Mouse (Mus musculus): ENCODE results near the gene Tfap2a. TPM values are rescaled to one million over a fixed set of nuclear protein-coding genes. Genes with fewer than 3 reads are reported as not detected.

Tfap2a gene
- polyA plus RNA-seq (2014; fragmentation: Nextera tagmentation; extraction: Ambion mirVana): 3.3 and 3.6 TPM in 2 replicates

DNA sequence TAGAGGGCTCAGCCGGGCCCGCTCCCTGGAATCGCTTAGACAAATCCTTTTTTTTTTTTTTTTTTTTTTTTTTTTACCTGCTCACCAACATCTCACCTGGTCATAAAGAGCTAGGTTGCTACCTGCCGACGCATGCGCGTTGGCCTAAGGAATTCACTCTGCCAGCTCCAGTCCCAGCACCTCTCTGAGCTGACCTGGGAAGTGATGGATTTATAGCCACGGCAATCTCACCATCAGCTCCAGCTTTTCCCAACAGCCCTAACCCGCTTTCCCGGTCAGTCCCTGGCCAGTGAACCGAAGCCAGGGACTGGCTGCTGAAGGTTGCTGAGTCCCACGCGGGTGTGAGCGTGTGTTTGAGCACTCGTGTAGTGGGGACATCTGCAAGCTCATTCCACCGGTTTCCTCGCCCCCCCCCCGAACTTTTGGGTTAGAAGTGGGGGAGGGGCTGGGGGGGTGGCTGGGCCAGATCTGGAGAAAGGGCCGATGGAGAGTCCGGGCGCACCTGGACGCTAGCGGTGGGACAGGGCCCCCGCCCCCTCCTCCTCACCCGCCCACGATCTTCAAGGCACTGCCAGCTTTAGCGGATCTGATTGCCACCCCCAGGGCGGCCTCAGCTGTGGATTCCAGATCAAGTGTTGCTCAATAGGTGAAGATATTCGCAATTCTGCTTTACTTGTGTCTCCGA is at the start of gene Tfap2a:
Tfap2a (minus strand) TSS at position 181 of the 685 bp plus-strand sequence.
- H3K27me3 ChIP-seq (ENCODE audit: control insufficient read depth, insufficient read depth, low read length): peaks cover 97% of the 10 kb centered on the region
- ATAC-seq (replicated peaks; ENCODE audit: low FRiP score) (no peak), DNase-seq (ENCODE audit: low spot score) (peak; percentile 59)
- peaks cover 4% of the 10 kb centered on the region; the same call in 1 of the 2 replicates for H3K4me1 ChIP-seq (replicated peaks; ENCODE audit: control insufficient read depth, insufficient read depth, low read length)
- no peak within 1 kb of the TSS for H3K4me2 ChIP-seq (ENCODE audit: low read depth, low read length, severe bottlenecking)
- H3K36me3 ChIP-seq (ENCODE audit: control insufficient read depth, insufficient read depth, low read length): no peaks in the 10 kb centered on the region
- H3K4me3 ChIP-seq (ENCODE audit: low read depth, low read length): no peak within 1 kb of the TSS
- H3K9ac ChIP-seq (ENCODE audit: low read length): no peak within 1 kb of the TSS
- H3K9me3 ChIP-seq (ENCODE audit: control insufficient read depth, low read length): no peaks in the 10 kb centered on the region
- no peak within 1 kb of the TSS for H3K27ac ChIP-seq (ENCODE audit: low read depth, low read length)
- WGBS: 1% methylated on average over 28 of the region's 30 CpGs

DNA sequence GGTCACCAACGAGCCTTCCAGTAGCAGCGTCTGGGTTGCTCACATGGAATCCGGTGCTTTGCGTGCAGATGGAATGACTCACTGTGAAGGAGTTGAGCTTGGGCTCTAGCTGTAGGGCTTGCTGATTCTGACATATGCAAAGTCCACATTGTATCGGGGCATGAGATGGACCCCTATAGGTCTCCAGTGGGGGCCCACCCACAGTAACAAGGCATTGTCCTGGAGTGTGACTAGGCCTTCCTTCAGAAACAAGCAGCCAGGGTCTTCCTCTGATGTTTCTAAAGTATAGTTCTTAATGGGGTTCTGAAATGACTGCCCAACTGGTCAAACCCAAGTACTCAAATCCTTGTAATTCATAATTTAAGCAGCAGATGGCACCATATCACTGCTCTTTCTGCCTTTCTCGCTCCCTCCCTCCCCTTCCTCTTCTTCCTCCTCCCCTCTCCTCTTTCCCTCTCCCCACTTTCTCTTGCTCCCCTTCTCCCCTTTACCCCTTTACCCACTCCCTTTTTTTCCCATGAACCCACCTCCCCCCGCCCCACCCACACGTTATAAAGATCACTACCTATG is 46.1 kb upstream of the Tfap2a start:
- Histone ChIP-seq H3K4me2 (ENCODE audit: low read depth, low read length, severe bottlenecking) (no peak overlapping the region), H3K4me1 (replicated peaks; ENCODE audit: control insufficient read depth, insufficient read depth, low read length) (no peaks in the 10 kb centered on the region), H3K27me3 (ENCODE audit: control insufficient read depth, insufficient read depth, low read length) (no peaks in the 10 kb centered on the region), H3K27ac (ENCODE audit: low read depth, low read length) (no peak overlapping the region), H3K36me3 (ENCODE audit: control insufficient read depth, insufficient read depth, low read length) (no peaks in the 10 kb centered on the region), H3K4me3 (ENCODE audit: low read depth, low read length) (no peak overlapping the region), H3K9me3 (ENCODE audit: control insufficient read depth, low read length) (no peaks in the 10 kb centered on the region), H3K9ac (ENCODE audit: low read length) (no peak overlapping the region)
- DNase-seq (ENCODE audit: low spot score) (no peak), ATAC-seq (replicated peaks; ENCODE audit: low FRiP score) (0 out of 2 replicates have a peak, but pooled peaks have one; percentile 27)
- 50% methylated on average over 8 of the region's 8 CpGs for WGBS

DNA sequence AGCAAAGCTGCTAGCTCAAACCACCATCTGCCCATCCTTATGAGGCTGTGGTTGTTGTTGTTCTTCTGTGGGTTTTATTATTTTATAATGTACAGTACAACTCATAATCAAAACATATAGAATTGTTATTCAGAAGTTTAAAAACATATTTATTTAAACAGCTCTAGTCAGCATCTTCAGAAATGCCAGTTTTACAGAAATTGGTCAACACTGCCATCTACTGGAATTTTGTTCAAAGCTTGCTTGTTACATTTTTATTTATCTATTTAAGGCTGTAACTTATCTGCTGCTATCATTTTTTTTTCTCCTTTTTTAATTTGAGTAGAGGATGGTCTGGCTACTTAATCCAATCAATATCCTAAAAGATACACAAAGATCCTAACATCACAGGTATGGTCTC is 19.8 kb upstream of the Tfap2a start:
- Histone ChIP-seq H3K36me3 (ENCODE audit: control insufficient read depth, insufficient read depth, low read length) (no peaks in the 10 kb centered on the region), H3K27ac (ENCODE audit: low read depth, low read length) (no peak overlapping the region), H3K27me3 (ENCODE audit: control insufficient read depth, insufficient read depth, low read length) (no peaks in the 10 kb centered on the region), H3K4me3 (ENCODE audit: low read depth, low read length) (no peak overlapping the region), H3K4me1 (replicated peaks; ENCODE audit: control insufficient read depth, insufficient read depth, low read length) (no peaks in the 10 kb centered on the region), H3K4me2 (ENCODE audit: low read depth, low read length, severe bottlenecking) (no peak overlapping the region), H3K9ac (ENCODE audit: low read length) (no peak overlapping the region), H3K9me3 (ENCODE audit: control insufficient read depth, low read length) (no peaks in the 10 kb centered on the region)
- ATAC-seq (replicated peaks; ENCODE audit: low FRiP score): no peak
- DNase-seq (ENCODE audit: low spot score): no peak

DNA sequence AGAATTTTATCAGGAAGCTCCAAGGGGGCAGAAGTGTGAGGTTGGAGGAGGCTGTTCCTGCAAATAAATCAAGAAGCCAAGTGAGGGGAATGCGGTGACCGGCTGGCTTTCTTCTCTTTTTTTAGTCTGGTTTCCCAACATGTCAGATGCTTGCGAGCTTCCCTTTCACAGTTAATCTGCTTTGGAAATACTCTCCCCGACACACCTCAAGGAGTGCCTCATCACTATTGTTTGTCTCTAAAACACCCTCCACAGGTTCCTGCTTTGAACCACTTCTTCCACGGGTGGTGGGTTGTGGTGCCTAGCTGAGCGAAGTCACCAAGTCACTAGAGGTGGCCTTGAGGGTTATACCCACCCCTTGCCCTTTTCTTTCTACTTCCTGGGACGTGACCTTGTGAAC is 18.2 kb upstream of the Tfap2a start:
- Histone ChIP-seq H3K4me3 (ENCODE audit: low read depth, low read length) (no peak overlapping the region), H3K9me3 (ENCODE audit: control insufficient read depth, low read length) (no peaks in the 10 kb centered on the region), H3K4me1 (replicated peaks; ENCODE audit: control insufficient read depth, insufficient read depth, low read length) (no peaks in the 10 kb centered on the region), H3K27me3 (ENCODE audit: control insufficient read depth, insufficient read depth, low read length) (no peaks in the 10 kb centered on the region), H3K9ac (ENCODE audit: low read length) (no peak overlapping the region), H3K27ac (ENCODE audit: low read depth, low read length) (no peak overlapping the region), H3K4me2 (ENCODE audit: low read depth, low read length, severe bottlenecking) (no peak overlapping the region), H3K36me3 (ENCODE audit: control insufficient read depth, insufficient read depth, low read length) (no peaks in the 10 kb centered on the region)
- DNase-seq (ENCODE audit: low spot score): no peak
- no peak for ATAC-seq (replicated peaks; ENCODE audit: low FRiP score)
- WGBS: 71% methylated on average over 7 of the region's 7 CpGs

DNA sequence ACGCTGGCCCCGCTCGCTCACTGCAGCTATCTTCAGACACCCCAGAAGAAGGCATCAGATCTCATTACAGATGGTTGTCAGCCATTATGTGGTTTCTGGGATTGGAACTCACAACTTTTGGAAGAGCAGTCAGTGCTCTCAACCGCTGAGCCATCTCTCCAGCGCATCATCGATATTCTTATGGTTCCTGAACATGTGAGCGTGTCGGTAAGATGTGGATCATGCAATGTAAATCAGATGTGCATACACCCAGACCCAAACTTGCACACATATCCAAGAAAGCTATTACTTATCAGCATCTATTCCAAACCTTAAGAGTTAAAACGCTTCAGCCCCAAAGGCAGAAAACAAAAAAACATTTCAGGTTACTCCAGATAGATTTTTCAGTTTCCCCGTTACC is 15.9 kb upstream of the Tfap2a start:
- WGBS: 96% methylated on average over 10 of the region's 10 CpGs
- Histone ChIP-seq H3K4me3 (ENCODE audit: low read depth, low read length) (no peak overlapping the region), H3K27ac (ENCODE audit: low read depth, low read length) (no peak overlapping the region), H3K9ac (ENCODE audit: low read length) (no peak overlapping the region), H3K4me1 (replicated peaks; ENCODE audit: control insufficient read depth, insufficient read depth, low read length) (no peaks in the 10 kb centered on the region), H3K36me3 (ENCODE audit: control insufficient read depth, insufficient read depth, low read length) (no peaks in the 10 kb centered on the region), H3K9me3 (ENCODE audit: control insufficient read depth, low read length) (no peaks in the 10 kb centered on the region), H3K4me2 (ENCODE audit: low read depth, low read length, severe bottlenecking) (no peak overlapping the region), H3K27me3 (ENCODE audit: control insufficient read depth, insufficient read depth, low read length) (peaks cover 2% of the 10 kb centered on the region; the same call in 1 of the 2 replicates)
- DNase-seq (ENCODE audit: low spot score) (no peak), ATAC-seq (replicated peaks; ENCODE audit: low FRiP score) (no peak)

DNA sequence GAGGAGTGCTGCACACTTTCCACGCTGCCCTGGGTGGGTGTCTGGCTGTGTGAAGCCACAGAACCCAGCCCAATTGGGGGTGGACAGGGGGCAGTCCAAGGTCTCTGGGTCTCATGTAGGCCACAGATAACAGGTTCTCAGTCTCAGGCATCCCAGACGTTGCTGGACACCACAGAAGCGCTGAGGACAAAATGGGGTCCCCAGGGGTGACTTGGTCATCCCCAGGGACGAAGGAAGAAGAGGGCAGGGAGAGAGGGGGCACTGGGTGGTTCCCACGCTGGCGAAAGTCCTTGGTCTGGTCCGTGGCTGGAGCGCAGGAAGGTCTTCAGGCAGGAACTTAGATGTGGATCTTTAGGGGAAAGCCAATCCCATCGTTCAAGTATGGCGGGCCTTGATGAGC is 13.7 kb upstream of the Tfap2a start:
- Histone ChIP-seq H3K9me3 (ENCODE audit: control insufficient read depth, low read length) (no peaks in the 10 kb centered on the region), H3K27me3 (ENCODE audit: control insufficient read depth, insufficient read depth, low read length) (peaks cover 2% of the 10 kb centered on the region; the same call in 1 of the 2 replicates), H3K36me3 (ENCODE audit: control insufficient read depth, insufficient read depth, low read length) (no peaks in the 10 kb centered on the region), H3K9ac (ENCODE audit: low read length) (no peak overlapping the region), H3K4me2 (ENCODE audit: low read depth, low read length, severe bottlenecking) (no peak overlapping the region), H3K4me3 (ENCODE audit: low read depth, low read length) (no peak overlapping the region), H3K27ac (ENCODE audit: low read depth, low read length) (no peak overlapping the region), H3K4me1 (replicated peaks; ENCODE audit: control insufficient read depth, insufficient read depth, low read length) (no peaks in the 10 kb centered on the region)
- ATAC-seq (replicated peaks; ENCODE audit: low FRiP score) (no peak), DNase-seq (ENCODE audit: low spot score) (peak; percentile 44)
- 81% methylated on average over 10 of the region's 10 CpGs for WGBS

DNA sequence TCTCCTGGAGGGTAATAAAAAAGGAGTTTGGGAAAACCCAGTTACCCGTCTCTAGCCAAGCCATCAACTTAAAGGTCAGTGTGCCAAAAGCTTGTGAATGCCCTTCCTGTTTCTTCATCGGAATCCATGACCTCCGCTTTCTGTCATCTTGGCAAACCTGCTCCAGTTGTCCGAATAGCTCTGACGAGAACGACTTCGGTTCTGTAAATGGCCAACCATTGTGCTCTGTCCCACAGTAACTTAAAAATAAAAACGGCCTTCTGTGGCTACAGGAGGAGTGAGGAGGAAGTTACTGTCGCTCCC is 11.4 kb upstream of the Tfap2a start:
- Histone ChIP-seq H3K9ac (ENCODE audit: low read length) (no peak overlapping the region), H3K4me3 (ENCODE audit: low read depth, low read length) (no peak overlapping the region), H3K9me3 (ENCODE audit: control insufficient read depth, low read length) (peaks cover 3% of the 10 kb centered on the region; the same call in 1 of the 2 replicates), H3K36me3 (ENCODE audit: control insufficient read depth, insufficient read depth, low read length) (no peaks in the 10 kb centered on the region), H3K27me3 (ENCODE audit: control insufficient read depth, insufficient read depth, low read length) (peaks cover 20% of the 10 kb centered on the region), H3K4me2 (ENCODE audit: low read depth, low read length, severe bottlenecking) (no peak overlapping the region), H3K4me1 (replicated peaks; ENCODE audit: control insufficient read depth, insufficient read depth, low read length) (peaks cover 2% of the 10 kb centered on the region; the same call in 1 of the 2 replicates), H3K27ac (ENCODE audit: low read depth, low read length) (no peak overlapping the region)
- WGBS: 71% methylated on average over 9 of the region's 9 CpGs
- DNase-seq (ENCODE audit: low spot score): no peak
- no peak for ATAC-seq (replicated peaks; ENCODE audit: low FRiP score)

DNA sequence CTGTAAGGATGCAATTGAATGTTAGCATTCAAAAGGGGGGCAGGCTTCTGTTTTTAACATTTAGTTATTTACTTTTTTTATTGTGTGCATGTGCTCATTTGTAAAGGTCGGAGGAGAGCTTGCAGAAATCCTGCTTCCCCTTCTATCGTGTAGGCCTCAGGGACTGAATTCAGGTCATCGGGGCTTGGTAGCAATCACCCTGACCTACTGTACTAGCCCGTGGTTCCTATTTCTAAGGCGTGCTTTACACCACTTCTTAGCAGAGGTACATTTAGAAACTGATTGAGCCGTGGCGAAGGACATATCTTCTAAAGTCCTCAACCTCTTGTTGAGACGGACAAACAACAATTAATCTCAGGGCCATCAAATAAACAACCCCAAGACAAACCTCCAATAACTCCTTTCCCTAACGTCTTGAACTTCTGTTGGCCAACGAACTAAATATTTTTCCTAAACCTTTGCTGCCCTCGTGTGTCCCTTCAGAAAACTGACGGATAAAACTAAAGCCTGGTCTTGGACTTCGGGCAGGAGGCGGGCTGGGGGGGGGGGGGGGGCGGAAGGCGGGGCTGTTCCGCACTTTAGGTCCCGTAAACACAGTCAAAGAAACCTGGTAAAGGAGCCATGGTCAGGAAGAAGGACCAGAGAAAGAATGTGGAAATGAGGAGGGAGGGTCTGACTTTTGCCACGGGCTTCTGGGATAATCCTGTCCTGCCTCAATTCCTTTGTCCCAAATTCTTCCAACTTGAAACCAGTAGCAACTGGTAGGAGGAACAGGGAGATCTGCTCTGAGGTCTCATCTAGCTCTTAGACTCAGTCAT is 10.8 kb upstream of the Tfap2a start:
- H3K36me3 ChIP-seq (ENCODE audit: control insufficient read depth, insufficient read depth, low read length): no peaks in the 10 kb centered on the region
- 15% methylated on average over 19 of the region's 19 CpGs for WGBS
- H3K27me3 ChIP-seq (ENCODE audit: control insufficient read depth, insufficient read depth, low read length): peaks cover 25% of the 10 kb centered on the region
- H3K27ac ChIP-seq (ENCODE audit: low read depth, low read length): no peak overlapping the region
- H3K4me2 ChIP-seq (ENCODE audit: low read depth, low read length, severe bottlenecking): peak overlapping the region; percentile 24
- DNase-seq (ENCODE audit: low spot score) (peak; percentile 53), ATAC-seq (replicated peaks; ENCODE audit: low FRiP score) (no peak)
- H3K9ac ChIP-seq (ENCODE audit: low read length): no peak overlapping the region
- H3K4me1 ChIP-seq (replicated peaks; ENCODE audit: control insufficient read depth, insufficient read depth, low read length): peaks cover 5% of the 10 kb centered on the region; the same call in 1 of the 2 replicates
- H3K9me3 ChIP-seq (ENCODE audit: control insufficient read depth, low read length): peaks cover 3% of the 10 kb centered on the region; the same call in 1 of the 2 replicates
- no peak overlapping the region for H3K4me3 ChIP-seq (ENCODE audit: low read depth, low read length)
